Mouse (Mus musculus) urinary bladder, postnatal 4 days (tissue): ENCODE results near the gene Eif5b.
"Not testable (repeated sequence)": the region's sequence is repeated elsewhere in the genome, so short reads cannot be mapped to it uniquely, and the experiment has no call there.

ENCODE experiments used
- DNase-seq, 2 experiments: peaks; one replicate each; pipeline ENCODE4 v3.0.0; 2021 to 2022; ENCODE audit warnings: low spot score in 2 of 2

Eif5b gene

GRCm38 (mm10) chr1:38003046-38003445, 5.2 kb downstream of the Eif5b start:
- DNase-seq, result no peak

- no peak for DNase-seq
Observed at GRCm38 (mm10) chr1:38006741-38007140, 8.9 kb downstream of the Eif5b start.

GRCm38 (mm10) chr1:38011647-38012046, 13.8 kb downstream of the Eif5b start:
- no peak for DNase-seq

- DNase-seq, result no peak
Observed at GRCm38 (mm10) chr1:38012104-38012503, 14.3 kb downstream of the Eif5b start.

- DNase-seq, result no peak
Observed at GRCm38 (mm10) chr1:38012509-38012908, 14.7 kb downstream of the Eif5b start.

- DNase-seq, result no peak
Observed at GRCm38 (mm10) chr1:38014551-38015203, 16.9 kb downstream of the Eif5b start.

- no peak for DNase-seq
Observed at GRCm38 (mm10) chr1:38027301-38027700, 29.5 kb downstream of the Eif5b start.

GRCm38 (mm10) chr1:38031391-38031790, 33.6 kb downstream of the Eif5b start:
- no peak for DNase-seq

GRCm38 (mm10) chr1:38035521-38035920, 37.7 kb downstream of the Eif5b start:
- DNase-seq, result no peak

- DNase-seq, result no peak
Observed at GRCm38 (mm10) chr1:38037375-38037774, 39.6 kb downstream of the Eif5b start.

- DNase-seq, result no peak
Observed at GRCm38 (mm10) chr1:38038898-38039297, 41.1 kb downstream of the Eif5b start.

- DNase-seq, result no peak
Observed at GRCm38 (mm10) chr1:38048121-38048520, 50.3 kb downstream of the Eif5b start.

- no peak for DNase-seq
Observed at GRCm38 (mm10) chr1:38049562-38049961, 51.8 kb downstream of the Eif5b start.

- no peak for DNase-seq
Observed at GRCm38 (mm10) chr1:38055176-38055575, 57.4 kb downstream of the Eif5b start.

GRCm38 (mm10) chr1:38058417-38058816, 60.6 kb downstream of the Eif5b start:
- DNase-seq, result no peak

GRCm38 (mm10) chr1:38062156-38062555, 64.3 kb downstream of the Eif5b start:
- not testable (repeated sequence) for DNase-seq

GRCm38 (mm10) chr1:38067276-38067675, 69.5 kb downstream of the Eif5b start:
- no peak for DNase-seq

GRCm38 (mm10) chr1:38071326-38071725, 73.5 kb downstream of the Eif5b start:
- no peak for DNase-seq

GRCm38 (mm10) chr1:38081316-38081715, 83.5 kb downstream of the Eif5b start:
- no peak for DNase-seq

GRCm38 (mm10) chr1:38103214-38103613, 105.4 kb downstream of the Eif5b start:
- no peak for DNase-seq

GRCm38 (mm10) chr1:38103813-38104212, 106.0 kb downstream of the Eif5b start:
- DNase-seq, result no peak
